Mouse (Mus musculus): ENCODE results near the gene Picalm. TPM values are rescaled to one million over a fixed set of nuclear protein-coding genes. Genes with fewer than 3 reads are reported as not detected.
"Not testable (repeated sequence)": the region's sequence is repeated elsewhere in the genome, so short reads cannot be mapped to it uniquely, and the experiment has no call there.

Picalm gene
- polyA plus RNA-seq, 1 experiment from 2014 or later = 44.2 TPM

- Histone ChIP-seq H3K4me2 (replicated peaks) (no peak overlapping the region), H3K9ac (no peak overlapping the region), H3K4me1 (no peaks in the 10 kb centered on the region), H3K27me3 (replicated peaks) (no peaks in the 10 kb centered on the region), H3K36me3 (peaks cover 39% of the 10 kb centered on the region), H3K27ac (no peak overlapping the region), H3K9me3 (no peaks in the 10 kb centered on the region), H3K4me3 (no peak overlapping the region)
- 92% methylated on average over 1 of the region's 1 CpGs for WGBS
- ATAC-seq (ENCODE audit: low FRiP score, low read depth) = no peak
Observed at GRCm38 (mm10) chr7:90165970-90166369, 36.0 kb downstream of the Picalm start.

- not testable (repeated sequence) for H3K27ac ChIP-seq; ATAC-seq (ENCODE audit: low FRiP score, low read depth); H3K4me3 ChIP-seq; H3K27me3 ChIP-seq (replicated peaks); H3K4me2 ChIP-seq (replicated peaks); H3K9ac ChIP-seq; H3K9me3 ChIP-seq; H3K4me1 ChIP-seq
- H3K36me3 ChIP-seq = peaks cover 26% of the 10 kb centered on the region
- WGBS = 82% methylated on average over 10 of the region's 10 CpGs
Observed at GRCm38 (mm10) chr7:90167777-90168176, 37.8 kb downstream of the Picalm start.

GRCm38 (mm10) chr7:90173778-90174177, 43.8 kb downstream of the Picalm start:
- no peak overlapping the region for H3K4me3 ChIP-seq
- 97% methylated on average over 1 of the region's 1 CpGs for WGBS
- H3K9me3 ChIP-seq = no peaks in the 10 kb centered on the region
- no peaks in the 10 kb centered on the region for H3K4me1 ChIP-seq
- no peak overlapping the region for H3K4me2 ChIP-seq (replicated peaks)
- no peak overlapping the region for H3K9ac ChIP-seq
- no peak for ATAC-seq (ENCODE audit: low FRiP score, low read depth)
- H3K27me3 ChIP-seq (replicated peaks) = no peaks in the 10 kb centered on the region
- peaks cover 30% of the 10 kb centered on the region for H3K36me3 ChIP-seq
- H3K27ac ChIP-seq = no peak overlapping the region

- Histone ChIP-seq H3K9ac (no peak overlapping the region), H3K27me3 (replicated peaks) (no peaks in the 10 kb centered on the region), H3K4me2 (replicated peaks) (no peak overlapping the region), H3K27ac (no peak overlapping the region), H3K36me3 (peaks cover 40% of the 10 kb centered on the region), H3K4me3 (no peak overlapping the region), H3K9me3 (no peaks in the 10 kb centered on the region), H3K4me1 (no peaks in the 10 kb centered on the region)
- ATAC-seq (ENCODE audit: low FRiP score, low read depth) = no peak
- 94% methylated on average over 2 of the region's 2 CpGs for WGBS
Observed at GRCm38 (mm10) chr7:90175576-90175975, 45.6 kb downstream of the Picalm start.

- Histone ChIP-seq H3K36me3 (peaks cover 25% of the 10 kb centered on the region), H3K4me1 (no peaks in the 10 kb centered on the region), H3K9me3 (no peaks in the 10 kb centered on the region), H3K4me2 (replicated peaks) (no peak overlapping the region), H3K4me3 (no peak overlapping the region), H3K27me3 (replicated peaks) (no peaks in the 10 kb centered on the region), H3K27ac (no peak overlapping the region), H3K9ac (no peak overlapping the region)
- no peak for ATAC-seq (ENCODE audit: low FRiP score, low read depth)
- WGBS = 95% methylated on average over 1 of the region's 1 CpGs
Observed at GRCm38 (mm10) chr7:90180635-90181034, 50.6 kb downstream of the Picalm start.

GRCm38 (mm10) chr7:90200251-90200650, 70.2 kb downstream of the Picalm start:
- Histone ChIP-seq H3K4me1 (no peaks in the 10 kb centered on the region), H3K4me2 (replicated peaks) (no peak overlapping the region), H3K36me3 (peaks cover 14% of the 10 kb centered on the region), H3K9me3 (no peaks in the 10 kb centered on the region), H3K9ac (no peak overlapping the region), H3K27me3 (replicated peaks) (no peaks in the 10 kb centered on the region), H3K27ac (no peak overlapping the region), H3K4me3 (no peak overlapping the region)
- 95% methylated on average over 5 of the region's 5 CpGs for WGBS
- ATAC-seq (ENCODE audit: low FRiP score, low read depth) = no peak

- Histone ChIP-seq H3K27ac (no peak overlapping the region), H3K36me3 (peaks cover 12% of the 10 kb centered on the region), H3K27me3 (replicated peaks) (no peaks in the 10 kb centered on the region), H3K4me3 (no peak overlapping the region), H3K9me3 (no peaks in the 10 kb centered on the region), H3K9ac (no peak overlapping the region), H3K4me1 (no peaks in the 10 kb centered on the region), H3K4me2 (replicated peaks) (no peak overlapping the region)
- no peak for ATAC-seq (ENCODE audit: low FRiP score, low read depth)
- WGBS = 78% methylated on average over 2 of the region's 2 CpGs
Observed at GRCm38 (mm10) chr7:90201877-90202465, 72.0 kb downstream of the Picalm start.

- no peak overlapping the region for H3K4me3 ChIP-seq
- H3K27me3 ChIP-seq (replicated peaks) = no peaks in the 10 kb centered on the region
- no peaks in the 10 kb centered on the region for H3K4me1 ChIP-seq
- H3K9ac ChIP-seq = no peak overlapping the region
- 97% methylated on average over 2 of the region's 2 CpGs for WGBS
- H3K9me3 ChIP-seq = no peaks in the 10 kb centered on the region
- ATAC-seq (ENCODE audit: low FRiP score, low read depth) = no peak
- H3K27ac ChIP-seq = no peak overlapping the region
- H3K36me3 ChIP-seq = peaks cover 17% of the 10 kb centered on the region
- no peak overlapping the region for H3K4me2 ChIP-seq (replicated peaks)
Observed at GRCm38 (mm10) chr7:90203914-90204313, 73.9 kb downstream of the Picalm start.

GRCm38 (mm10) chr7:90210116-90210515, 80.1 kb downstream of the Picalm start:
- 86% methylated on average over 2 of the region's 2 CpGs for WGBS
- no peak overlapping the region for H3K27ac ChIP-seq
- no peaks in the 10 kb centered on the region for H3K27me3 ChIP-seq (replicated peaks)
- H3K9me3 ChIP-seq = no peaks in the 10 kb centered on the region
- no peak overlapping the region for H3K4me3 ChIP-seq
- H3K9ac ChIP-seq = no peak overlapping the region
- H3K36me3 ChIP-seq = peaks cover 11% of the 10 kb centered on the region
- no peak for ATAC-seq (ENCODE audit: low FRiP score, low read depth)
- no peak overlapping the region for H3K4me2 ChIP-seq (replicated peaks)
- no peaks in the 10 kb centered on the region for H3K4me1 ChIP-seq

GRCm38 (mm10) chr7:90210947-90211346, 80.9 kb downstream of the Picalm start:
- no peaks in the 10 kb centered on the region for H3K9me3 ChIP-seq
- no peak for ATAC-seq (ENCODE audit: low FRiP score, low read depth)
- H3K4me3 ChIP-seq = no peak overlapping the region
- H3K4me1 ChIP-seq = no peaks in the 10 kb centered on the region
- H3K9ac ChIP-seq = no peak overlapping the region
- H3K4me2 ChIP-seq (replicated peaks) = no peak overlapping the region
- no peak overlapping the region for H3K27ac ChIP-seq
- H3K27me3 ChIP-seq (replicated peaks) = no peaks in the 10 kb centered on the region
- H3K36me3 ChIP-seq = peaks cover 11% of the 10 kb centered on the region

- Histone ChIP-seq H3K36me3 (no peaks in the 10 kb centered on the region), H3K9ac (no peak overlapping the region), H3K4me2 (replicated peaks) (no peak overlapping the region), H3K27ac (no peak overlapping the region), H3K4me3 (no peak overlapping the region), H3K27me3 (replicated peaks) (no peaks in the 10 kb centered on the region), H3K9me3 (no peaks in the 10 kb centered on the region), H3K4me1 (no peaks in the 10 kb centered on the region)
- ATAC-seq (ENCODE audit: low FRiP score, low read depth) = no peak
- 47% methylated on average over 8 of the region's 8 CpGs for WGBS
Observed at GRCm38 (mm10) chr7:90216511-90216910, 86.5 kb downstream of the Picalm start.

- 84% methylated on average over 5 of the region's 5 CpGs for WGBS
- Histone ChIP-seq H3K27ac (no peak overlapping the region), H3K9me3 (no peaks in the 10 kb centered on the region), H3K4me1 (no peaks in the 10 kb centered on the region), H3K36me3 (no peaks in the 10 kb centered on the region), H3K4me2 (replicated peaks) (no peak overlapping the region), H3K4me3 (no peak overlapping the region), H3K27me3 (replicated peaks) (no peaks in the 10 kb centered on the region), H3K9ac (no peak overlapping the region)
- no peak for ATAC-seq (ENCODE audit: low FRiP score, low read depth)
Observed at GRCm38 (mm10) chr7:90218122-90218521, 88.1 kb downstream of the Picalm start.

- Histone ChIP-seq H3K36me3 (no peaks in the 10 kb centered on the region), H3K4me1 (no peaks in the 10 kb centered on the region), H3K27ac (no peak overlapping the region), H3K9ac (no peak overlapping the region), H3K4me3 (no peak overlapping the region), H3K9me3 (no peaks in the 10 kb centered on the region), H3K27me3 (replicated peaks) (no peaks in the 10 kb centered on the region), H3K4me2 (replicated peaks) (no peak overlapping the region)
- WGBS = 82% methylated on average over 2 of the region's 2 CpGs
- no peak for ATAC-seq (ENCODE audit: low FRiP score, low read depth)
Observed at GRCm38 (mm10) chr7:90221487-90221886, 91.5 kb downstream of the Picalm start.
